Mouse (Mus musculus) hematopoietic stem cell, adult 5-6 weeks (primary cell): ENCODE results near the gene Casz1. TPM values are rescaled to one million over a fixed set of nuclear protein-coding genes. Genes with fewer than 3 reads are reported as not detected.

Experiments
- ATAC-seq, 2 experiments: fragments of 125-278 bp in 1 of 2; replicated peaks in 1 of 2; 2 replicates each; pipeline ENCODE4 v1.8.0; 2016 to 2017; ENCODE audit warnings: inconsistent platforms in 2 of 2, mild to moderate bottlenecking in 2 of 2, moderate number of reproducible peaks in 2 of 2, low read depth in 1 of 2, moderate TSS enrichment in 1 of 2; ENCODE audit not compliant: low FRiP score in 2 of 2, poor library complexity in 2 of 2, severe bottlenecking in 2 of 2, insufficient read depth in 1 of 2, low TSS enrichment in 1 of 2
- total RNA-seq: library from RNA; stranded (forward); fragments of 172-1452, 232-1000 nt; gene quantifications from 2 replicates; pipeline ENCODE4 v1.2.3, GENCODE M21; 2017

The Casz1 gene
- total RNA-seq, 1 experiment from 2014 or later, result 3.4 TPM

DNA sequence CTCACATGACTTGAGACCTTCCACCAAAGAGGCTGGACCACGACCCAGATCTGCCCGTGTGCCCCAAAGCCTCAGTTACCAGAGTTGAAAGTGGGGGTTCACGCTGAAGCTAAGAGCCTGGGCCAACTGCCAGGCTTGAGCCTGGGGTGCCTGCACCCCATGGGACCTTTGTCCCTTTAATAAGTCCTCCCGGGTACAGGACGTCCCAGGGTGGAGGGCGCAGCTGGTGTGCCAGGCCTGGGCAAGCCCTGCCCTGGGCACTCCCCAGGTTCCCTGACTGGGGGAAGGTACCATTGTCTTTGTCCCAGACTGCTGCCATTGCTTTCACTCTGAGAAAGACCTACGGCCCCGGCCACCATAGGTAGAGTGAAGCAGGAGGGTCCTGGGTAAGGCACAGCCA is 18.2 kb upstream of the Casz1 start:
- ATAC-seq, result no peak

DNA sequence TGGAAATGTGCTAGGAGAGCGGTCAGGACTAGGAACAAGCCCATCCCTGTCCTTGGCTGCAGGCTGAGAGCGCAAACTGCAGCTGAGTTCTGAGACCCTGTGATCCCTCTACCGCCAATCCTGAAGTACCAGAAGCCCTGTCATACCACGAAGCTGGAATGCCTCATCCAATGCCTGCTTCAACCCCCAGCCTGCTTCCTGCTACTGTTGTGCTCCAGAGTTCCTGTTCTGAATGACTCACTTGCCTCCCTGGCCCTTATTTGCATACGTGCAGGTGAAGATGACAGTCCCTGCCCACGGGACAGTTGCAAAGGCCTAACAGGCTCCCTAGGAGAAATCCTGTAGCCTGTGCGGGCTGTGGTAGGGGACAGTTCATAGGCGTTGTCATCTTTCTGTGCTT is 13.3 kb upstream of the Casz1 start:
- no peak for ATAC-seq

DNA sequence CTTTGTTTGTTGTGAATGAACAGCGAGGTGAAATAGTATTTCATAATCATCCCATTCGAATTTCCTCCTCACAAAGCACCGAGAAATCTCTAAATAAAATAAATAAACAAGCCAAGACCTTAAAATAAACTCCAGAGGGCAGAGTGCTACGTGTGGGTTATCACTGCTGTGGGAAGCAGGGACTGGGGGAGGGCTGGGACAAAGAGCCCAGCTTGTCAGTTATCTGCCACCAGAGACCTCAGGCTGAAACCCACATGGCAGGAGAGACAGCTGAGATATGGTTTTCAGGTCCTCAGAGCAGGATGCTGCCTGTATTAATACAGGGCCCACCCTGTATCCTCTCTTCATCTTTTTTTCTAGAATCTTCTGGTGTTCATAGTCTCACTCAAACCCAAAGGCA is 9.2 kb upstream of the Casz1 start:
- ATAC-seq, result no peak

DNA sequence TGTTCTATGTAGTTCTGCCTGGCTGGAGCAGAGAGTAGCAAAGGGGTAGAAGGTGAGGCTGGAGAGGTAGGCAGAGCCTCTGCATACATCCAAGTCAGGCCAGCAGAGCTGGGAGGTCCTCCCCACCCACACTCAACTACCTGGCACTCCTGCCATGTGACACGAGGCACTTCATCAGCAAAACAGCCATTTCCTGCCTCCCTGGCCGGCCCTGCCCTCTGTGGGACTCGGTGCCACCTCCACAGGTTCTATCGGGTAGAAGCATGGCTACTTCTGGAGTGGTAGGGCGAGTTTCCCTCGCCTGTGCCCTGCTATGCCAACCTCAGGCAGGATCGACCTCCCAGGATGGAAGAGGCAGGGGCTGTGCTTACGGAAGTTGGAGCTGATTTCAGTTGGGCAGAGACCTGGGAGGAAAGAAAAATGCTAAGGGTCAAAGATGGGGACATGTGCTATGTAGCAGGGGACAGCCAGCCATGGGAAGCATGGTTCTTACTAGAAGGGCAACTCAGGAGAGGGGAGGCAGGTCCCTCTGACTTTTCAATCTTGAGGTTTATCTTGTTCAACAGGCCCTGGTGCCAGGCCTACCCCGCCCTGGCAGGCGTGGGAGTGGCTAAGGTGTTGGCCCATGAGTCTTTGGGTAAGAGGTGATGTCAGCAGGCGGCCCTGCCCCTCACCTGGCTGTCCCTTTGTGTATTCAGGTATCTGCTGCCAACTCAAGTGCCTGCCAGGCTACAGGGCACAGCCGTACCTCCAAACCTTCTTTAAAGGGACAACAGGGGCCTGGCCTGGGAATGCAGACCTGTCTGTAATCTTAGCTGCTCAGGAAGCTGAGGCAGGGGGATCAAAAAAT is 6.5 kb upstream of the Casz1 start:
- no peak for ATAC-seq

DNA sequence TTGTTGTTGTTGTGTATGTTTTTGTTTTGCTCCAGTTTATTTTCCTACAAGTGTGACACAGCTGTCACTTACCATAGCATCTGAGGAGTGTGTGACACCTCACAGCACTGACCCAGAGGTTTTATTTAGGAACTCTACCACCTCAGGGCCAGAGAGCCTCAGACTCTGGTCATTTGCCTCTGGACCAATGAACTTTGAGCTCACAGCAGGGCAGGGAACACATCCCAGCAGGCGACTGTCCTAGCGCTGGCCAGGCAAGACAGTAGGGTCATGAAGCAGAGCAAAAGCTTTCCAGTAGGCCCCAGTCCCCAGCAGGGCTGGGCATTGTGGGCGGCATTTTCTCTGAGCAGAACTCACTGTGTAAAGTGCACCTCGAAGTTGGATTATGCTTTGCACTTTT is 1.2 kb upstream of the Casz1 start:
- ATAC-seq, result no peak

DNA sequence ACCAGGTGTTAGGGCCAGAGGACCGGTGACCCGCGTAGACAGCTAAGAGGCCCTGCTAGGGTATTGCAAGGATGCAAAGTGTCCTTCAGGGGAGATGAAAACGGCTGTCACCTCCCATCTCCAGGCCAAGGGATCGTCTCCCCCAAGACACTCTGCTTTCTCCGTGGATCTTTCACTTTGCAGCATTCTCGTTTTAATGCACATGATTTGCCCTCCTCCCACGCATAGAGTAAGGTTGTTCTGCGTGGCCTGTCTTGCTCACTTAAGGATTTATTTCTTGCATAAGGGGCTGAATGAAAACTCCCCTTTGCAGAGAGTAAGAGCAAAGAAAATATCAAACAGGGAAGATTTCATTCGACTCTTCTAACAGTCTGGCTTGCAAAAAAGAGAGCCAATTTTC is 593 bp upstream of the Casz1 start:
- ATAC-seq, result no peak

DNA sequence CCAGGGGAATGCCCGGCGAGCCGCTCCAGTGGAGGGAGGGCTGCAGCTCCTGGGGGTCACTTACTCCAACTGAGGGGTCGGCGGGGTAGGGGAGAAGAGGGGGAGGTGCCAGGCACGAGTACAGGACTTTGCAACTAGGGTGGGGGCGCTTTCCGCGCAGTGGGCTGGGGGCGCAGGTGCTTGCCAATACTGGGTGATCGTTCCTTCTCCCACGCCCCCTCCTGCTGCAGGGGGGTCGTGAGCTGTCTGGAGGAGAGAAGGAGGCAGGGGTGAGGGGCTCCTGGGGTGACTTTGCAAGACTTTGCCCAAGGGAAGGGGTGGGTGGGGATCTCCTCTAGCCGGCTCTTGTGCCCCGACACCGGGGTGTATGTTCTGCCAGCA is 541 bp downstream of the Casz1 start:
- no peak for ATAC-seq

DNA sequence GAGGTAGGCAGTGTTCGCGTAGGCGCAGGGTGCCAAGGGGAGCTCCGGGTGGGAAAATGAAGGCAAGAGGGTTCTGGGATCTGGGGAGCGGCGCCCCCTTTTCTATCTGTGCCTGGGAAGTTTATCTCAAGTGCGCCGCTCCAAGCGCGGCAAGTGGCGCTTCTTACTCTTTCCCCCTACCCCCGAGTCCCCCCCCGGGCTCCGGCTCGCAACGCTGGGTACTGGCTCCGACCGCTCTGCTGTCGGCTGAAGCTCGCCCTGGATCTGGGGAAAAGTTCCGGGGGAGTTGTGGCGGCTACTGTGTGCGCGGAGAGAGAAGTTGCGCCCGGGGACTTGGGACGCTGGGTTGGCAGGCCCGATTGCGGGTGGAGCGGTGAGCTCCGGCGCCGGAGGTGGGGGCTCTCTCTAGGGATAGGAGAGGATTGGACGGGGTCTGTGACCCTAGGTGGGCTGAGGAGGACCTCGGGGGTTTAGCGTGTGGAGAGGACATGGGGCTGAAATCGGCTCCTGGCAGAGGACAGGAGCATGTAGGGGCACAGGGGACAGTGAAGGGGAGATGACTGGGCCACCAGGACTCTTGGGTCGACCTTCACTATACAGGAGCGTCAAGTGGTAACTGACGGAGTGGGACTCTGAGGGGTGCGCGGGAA is 1.1 kb downstream of the Casz1 start:
- ATAC-seq, result no peak

DNA sequence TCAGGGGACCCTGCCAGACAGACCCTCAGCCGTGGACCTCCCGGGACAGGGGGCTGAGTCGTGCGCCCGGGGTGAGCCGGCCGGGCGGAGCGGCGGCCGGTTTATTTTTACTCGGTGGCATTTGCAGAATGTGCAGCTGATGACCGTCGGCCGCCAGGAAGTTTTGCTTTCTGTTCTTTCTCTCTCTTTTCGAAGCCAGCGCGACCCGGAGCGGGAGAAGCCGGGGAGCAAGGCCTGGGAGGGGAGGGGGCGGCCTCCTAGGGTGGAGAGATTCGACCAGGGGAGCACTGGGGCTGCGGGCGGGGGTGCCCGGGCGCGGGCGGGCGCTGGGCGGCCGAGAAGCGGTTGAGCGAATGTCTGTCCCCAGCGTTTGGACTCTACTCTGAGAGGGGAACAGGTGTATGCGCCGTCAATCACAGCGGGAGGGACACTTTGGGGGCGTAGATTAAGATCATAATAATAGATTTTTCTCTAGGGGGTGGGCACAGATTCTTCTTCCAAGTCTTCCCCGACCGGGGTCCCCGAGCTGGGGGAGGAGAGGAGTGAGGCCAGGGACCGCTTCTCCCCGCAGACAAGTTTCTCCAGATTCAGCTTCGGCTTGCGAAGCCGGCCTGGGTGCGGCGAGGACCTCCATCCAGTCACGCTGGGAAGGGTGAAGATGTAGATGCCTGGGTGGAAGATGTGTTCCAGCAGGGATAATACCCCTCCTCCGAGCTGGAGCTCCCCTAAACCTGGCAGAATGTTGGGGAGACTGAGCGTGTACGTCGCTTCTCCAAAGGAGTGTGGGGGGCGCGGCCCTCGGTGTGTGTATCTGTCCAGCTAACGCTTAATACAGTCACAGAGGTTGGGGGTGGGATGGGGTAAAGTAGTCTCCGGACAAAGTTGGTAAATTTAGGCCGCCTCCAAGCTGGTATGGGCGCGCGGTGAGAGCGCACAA is 1.9 kb downstream of the Casz1 start:
- no peak for ATAC-seq

DNA sequence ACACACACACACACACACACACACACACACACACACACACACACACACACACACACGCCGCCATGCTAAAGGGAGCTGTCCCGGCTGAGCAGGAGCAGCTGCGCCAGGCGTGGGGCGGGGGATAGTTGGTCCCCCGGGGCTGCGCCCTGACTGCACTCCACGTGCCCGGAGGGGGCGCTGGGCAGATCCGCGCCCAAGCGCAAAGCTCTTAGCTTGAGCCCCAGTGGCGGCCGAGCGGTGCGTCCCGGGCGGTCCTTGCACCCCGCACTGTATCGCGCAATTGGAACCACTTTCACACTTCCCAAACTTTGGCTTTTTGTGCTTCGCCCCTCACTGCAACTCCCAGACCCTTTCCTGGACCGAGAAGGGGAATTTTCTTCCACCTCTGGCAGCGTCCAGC is 2.6 kb downstream of the Casz1 start:
- 0 out of 4 replicates have a peak, but pooled peaks of 1 of the 2 experiments have one; percentile 33 for ATAC-seq

DNA sequence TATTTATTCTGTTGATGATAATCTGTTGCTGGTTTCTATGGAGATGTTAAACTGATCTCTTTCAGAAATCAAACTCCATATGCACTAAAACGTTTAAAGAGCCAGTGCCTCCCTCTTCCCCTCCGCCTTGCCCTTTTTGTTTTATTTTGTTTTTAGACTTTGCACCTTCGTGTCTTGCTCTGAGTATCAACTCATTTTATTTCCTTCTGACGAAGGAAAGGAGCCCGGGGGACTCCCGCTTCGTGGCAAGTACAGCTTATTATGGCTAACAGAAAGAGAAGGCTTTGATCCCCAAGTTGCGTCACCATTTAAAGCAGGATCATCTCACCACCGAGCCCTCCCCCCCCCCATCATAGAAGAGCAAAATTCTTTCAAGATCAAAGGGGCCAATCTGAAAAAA is 3.2 kb downstream of the Casz1 start:
- no peak for ATAC-seq

DNA sequence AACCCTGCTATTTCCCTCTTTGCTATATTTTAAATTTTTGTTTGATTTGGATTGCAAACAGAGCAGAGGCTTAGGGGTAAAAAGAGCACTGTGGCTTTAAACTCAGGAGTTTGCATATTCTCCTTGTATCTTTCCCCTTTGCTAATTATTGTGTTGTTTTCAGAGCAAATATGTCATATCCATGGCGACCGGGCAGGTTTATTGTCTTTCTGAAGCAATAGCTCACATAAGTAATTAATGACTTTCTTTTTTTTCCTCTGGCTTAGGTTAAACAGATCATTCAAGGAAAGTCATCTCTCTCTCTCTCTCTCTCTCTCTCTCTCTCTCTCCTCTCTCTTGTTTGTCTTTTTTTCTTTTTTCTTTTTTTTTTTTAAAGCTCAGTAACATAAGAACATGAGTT is 4.6 kb downstream of the Casz1 start:
- no peak for ATAC-seq

DNA sequence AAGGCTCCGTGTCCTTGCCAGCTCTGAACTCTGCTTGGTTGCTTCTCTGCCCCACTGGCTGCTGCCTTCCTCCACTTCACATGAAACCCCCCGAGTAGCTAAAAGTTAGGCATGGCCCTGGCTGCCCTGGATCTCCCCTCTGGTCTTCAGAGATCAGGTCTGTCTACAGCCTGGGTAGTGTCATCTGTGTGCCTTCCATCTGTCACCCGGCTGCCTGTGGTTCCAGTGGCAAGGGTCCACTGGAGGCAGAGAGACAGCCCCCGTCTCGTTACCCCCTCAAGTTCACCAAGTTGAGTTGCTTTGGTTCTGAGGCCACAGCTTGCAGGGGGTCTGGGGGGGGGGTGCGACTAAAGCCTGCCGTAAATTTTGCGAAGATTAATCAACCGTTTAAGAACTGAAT is 6.5 kb downstream of the Casz1 start:
- ATAC-seq, result no peak

DNA sequence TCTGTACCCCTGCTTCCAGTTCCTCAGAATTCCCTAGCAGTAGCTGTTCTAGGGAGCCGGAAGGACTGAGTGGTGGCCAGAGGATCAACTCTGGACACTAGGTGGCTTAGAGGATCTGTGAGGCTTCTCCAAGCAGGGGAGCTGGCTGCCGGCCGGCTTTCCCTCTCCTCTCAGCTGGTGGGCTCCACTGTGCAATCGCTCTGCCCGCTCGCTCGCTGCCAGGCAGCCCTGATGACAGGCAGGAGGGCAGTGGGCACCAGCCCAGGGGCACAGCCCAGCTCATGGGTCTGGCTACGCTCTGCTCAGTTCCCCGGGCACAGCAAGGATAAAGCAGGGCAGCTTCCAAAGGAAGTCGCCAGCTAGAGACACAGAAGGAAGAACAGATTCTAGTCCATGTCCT is 7.7 kb downstream of the Casz1 start:
- no peak for ATAC-seq

DNA sequence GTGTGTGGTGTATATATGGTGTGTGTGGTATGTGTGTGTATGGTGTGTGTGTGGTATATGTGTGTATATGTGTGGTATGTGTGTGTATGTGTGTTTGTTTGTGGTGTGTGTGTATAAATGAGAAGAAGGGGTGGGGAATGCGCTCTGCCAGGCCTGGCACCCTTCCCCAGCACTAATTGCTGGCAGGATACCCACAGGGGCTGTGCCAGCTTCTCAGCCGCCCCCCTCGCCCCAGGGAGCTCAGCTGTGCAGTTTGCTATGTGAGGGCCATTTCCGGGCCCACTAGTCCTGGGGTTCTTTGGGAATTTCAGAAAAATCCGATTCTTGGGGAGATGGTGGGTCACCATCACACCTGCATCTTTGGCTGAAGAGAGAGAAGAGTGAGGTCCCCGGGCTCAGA is 9.0 kb downstream of the Casz1 start:
- ATAC-seq, result no peak

DNA sequence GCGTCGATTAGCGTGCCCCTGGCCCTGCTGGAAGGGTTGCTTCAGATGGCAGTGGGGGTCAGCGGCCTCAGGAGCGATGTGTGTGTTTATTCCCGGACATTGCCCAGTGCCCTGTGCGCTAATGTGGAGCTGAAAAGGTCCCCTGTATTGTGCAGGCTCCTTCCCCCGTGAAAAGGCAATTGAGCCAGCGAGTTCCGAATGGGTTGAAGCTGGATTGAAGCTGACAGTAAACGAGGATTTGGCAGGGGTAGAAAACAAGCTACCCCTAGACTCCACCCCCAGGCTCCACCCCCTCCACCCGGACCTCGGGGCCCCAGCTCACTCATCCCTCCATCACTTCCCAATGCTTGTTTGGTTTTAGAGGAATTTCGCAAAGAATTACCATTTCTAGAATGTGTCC is 12.3 kb downstream of the Casz1 start:
- no peak for ATAC-seq

DNA sequence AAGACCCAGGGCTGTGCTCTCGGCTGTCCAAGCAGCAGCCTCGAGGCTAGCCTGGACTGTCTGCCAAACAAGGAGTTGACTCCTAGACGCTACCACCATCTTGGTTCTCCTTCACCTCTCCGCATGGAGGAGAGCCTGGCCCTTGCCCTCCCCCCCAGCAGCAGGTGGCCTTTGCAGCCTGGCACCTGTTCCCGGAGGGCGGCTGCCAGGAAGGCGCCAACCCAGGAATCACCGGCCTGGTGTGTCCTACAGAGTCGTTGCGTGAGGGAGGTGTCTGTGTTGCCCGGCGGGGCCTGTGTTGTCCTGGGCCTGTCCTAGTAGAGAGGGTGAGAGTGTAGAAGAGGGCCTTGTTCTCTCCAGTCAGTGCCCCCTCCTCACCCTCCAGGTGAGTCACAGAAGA is 13.9 kb downstream of the Casz1 start:
- ATAC-seq, result 0 out of 4 replicates have a peak, but pooled peaks of 1 of the 2 experiments have one; percentile 10

DNA sequence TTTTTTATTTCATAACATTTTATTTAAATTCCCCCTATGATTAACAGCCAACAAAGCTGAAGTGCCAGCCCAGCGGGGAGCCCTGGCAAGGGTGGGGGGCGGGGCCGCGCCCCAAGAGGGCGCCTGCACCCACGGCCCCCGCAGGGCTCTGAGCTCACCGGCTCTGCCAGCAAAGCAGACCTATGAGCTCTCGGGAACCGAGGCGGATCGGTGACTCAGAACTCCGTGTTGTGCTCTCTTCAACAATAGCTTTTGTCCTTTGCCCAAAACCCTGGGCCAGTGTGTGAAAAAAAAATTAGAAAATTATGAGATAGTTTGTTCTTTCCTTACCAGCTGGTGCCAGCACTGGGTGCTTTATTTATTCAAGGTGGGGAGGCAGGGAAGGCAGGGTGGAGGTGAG is 15.9 kb downstream of the Casz1 start:
- no peak for ATAC-seq
